Mouse (Mus musculus): Measurements from ENCODE around the gene Jak2. TPM values are rescaled to one million over a fixed set of nuclear protein-coding genes. Genes with fewer than 3 reads are reported as not detected.

Gene Jak2
- 8.1 and 8.8 TPM in 2 replicates for polyA plus RNA-seq (2015; fragmentation: Nextera tagmentation; extraction: Ambion mirVana)

DNA sequence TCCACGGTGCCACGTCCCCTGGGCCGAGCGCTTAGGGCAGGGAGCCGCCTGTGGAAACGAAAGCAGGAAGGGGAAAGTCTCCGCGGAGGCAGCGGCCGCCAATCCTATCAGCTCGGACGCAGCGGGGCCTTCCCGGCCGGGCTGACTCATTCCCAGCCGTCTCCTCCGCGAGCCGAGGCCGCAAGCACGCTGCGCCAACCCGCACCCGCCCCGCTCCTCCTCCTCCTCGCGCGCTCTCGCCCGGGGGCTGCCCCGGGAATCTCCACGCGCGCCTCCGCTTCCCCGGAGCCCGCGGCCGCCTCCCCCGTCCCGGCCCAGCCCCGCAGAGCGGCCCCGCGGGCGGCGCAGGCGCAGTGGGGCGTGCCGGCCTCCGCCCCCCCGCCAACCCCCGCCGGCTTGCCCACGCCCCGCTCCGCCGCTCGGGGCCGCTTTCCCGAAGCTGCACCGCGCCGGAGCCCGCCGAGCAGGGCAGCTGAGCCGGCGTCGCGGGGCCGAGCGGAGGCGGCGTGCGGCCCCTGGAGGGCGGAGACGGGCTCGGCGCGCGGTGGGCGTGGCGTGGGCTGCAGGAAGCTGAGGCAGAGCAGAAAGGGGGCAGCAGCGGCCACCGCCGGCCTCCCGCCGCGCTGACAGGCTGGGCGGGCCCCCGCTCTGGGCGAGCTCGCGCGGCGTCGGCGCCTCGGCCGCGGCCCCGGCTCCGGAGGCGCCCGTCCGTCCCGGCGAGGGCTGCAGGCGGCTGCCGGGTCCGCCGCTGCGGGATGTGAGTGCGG is at the start of gene Jak2:
TSS of gene Jak2 (plus strand) at position 638 of the 767 bp plus-strand sequence.
- WGBS: under 1% methylated on average over 89 of the region's 114 CpGs
- peaks cover 26% of the 10 kb centered on the region for H3K4me1 ChIP-seq
- no peaks in the 10 kb centered on the region for H3K9me3 ChIP-seq (replicated peaks)
- H3K27ac ChIP-seq: peak within 1 kb of the TSS; percentile 97
- H3K36me3 ChIP-seq: no peaks in the 10 kb centered on the region
- H3K9ac ChIP-seq: peak within 1 kb of the TSS; percentile 99
- peak; percentile 95 for ATAC-seq (replicated peaks; ENCODE audit: low FRiP score)
- H3K4me2 ChIP-seq: peak within 1 kb of the TSS; percentile 75
- peak within 1 kb of the TSS; percentile 94 for H3K4me3 ChIP-seq (replicated peaks)
- H3K27me3 ChIP-seq: no peaks in the 10 kb centered on the region

DNA sequence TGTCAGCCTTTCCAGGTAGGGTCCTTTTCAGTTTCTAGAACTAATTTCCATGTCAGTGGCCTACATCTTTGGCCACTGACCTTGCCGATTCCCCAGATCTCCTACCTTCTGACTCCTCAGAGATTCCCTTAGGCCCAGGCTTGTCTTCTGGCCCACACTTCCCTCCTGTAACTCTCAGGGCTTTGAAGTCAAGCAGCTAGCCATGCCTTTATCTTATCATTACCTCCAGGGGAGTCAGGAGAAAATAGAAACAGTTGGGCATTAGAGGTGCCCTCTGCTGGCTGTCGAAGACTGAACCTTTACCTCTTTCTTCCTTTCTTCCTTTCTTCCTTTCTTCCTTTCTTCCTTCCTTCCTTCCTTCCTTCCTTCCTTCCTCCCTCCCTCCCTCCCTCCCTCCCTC is 48.3 kb upstream of the Jak2 start:
- 67% methylated on average over 2 of the region's 2 CpGs for WGBS
- Histone ChIP-seq H3K27me3 (no peaks in the 10 kb centered on the region), H3K9me3 (replicated peaks) (no peaks in the 10 kb centered on the region), H3K4me2 (no peak overlapping the region), H3K4me1 (no peaks in the 10 kb centered on the region), H3K9ac (no peak overlapping the region), H3K4me3 (replicated peaks) (no peak overlapping the region), H3K36me3 (no peaks in the 10 kb centered on the region), H3K27ac (no peak overlapping the region)
- no peak for ATAC-seq (replicated peaks; ENCODE audit: low FRiP score)

DNA sequence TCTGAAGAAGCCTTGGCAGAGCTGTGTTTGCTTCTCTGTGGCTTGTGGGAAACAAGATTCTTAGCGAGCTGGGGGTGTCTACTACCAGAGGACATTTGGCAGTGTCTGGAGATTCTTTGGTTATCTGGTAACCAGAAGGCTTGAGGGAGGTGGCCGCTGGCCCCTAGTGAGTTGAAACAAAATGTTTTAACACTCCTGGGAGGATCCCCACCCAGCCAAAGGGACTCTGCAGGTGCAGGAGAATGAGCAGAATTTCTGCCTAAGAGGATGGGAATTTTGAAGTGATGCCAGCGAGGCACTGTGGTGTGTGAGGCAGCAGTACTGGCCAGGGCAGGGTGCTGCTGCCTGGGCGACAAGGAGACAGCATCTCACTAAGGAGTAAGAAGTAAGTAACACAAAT is 47.0 kb upstream of the Jak2 start:
- 70% methylated on average over 4 of the region's 4 CpGs for WGBS
- ATAC-seq (replicated peaks; ENCODE audit: low FRiP score): no peak
- Histone ChIP-seq H3K27me3 (no peaks in the 10 kb centered on the region), H3K4me2 (no peak overlapping the region), H3K36me3 (no peaks in the 10 kb centered on the region), H3K4me3 (replicated peaks) (no peak overlapping the region), H3K4me1 (no peaks in the 10 kb centered on the region), H3K27ac (no peak overlapping the region), H3K9me3 (replicated peaks) (no peaks in the 10 kb centered on the region), H3K9ac (no peak overlapping the region)

DNA sequence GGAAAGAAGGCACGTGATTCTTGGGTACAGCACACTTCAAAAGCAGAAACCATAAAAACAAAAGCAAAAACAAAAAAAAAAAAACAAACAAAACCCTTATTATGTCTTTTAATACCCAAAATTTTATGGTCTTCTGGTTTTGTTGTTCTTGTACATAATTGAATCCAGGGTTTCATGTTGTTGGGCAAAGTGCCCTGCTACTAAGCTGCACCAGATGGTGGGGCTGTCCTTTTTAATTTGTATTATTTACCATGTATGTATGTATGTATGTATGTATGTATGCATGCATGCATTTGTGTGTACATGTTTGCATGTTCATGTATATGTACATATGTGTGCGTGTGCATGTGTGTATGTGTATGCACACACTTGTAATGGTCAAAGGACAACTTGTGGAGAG is 46.4 kb upstream of the Jak2 start:
- Histone ChIP-seq H3K9ac (no peak overlapping the region), H3K9me3 (replicated peaks) (no peaks in the 10 kb centered on the region), H3K36me3 (no peaks in the 10 kb centered on the region), H3K27ac (no peak overlapping the region), H3K27me3 (no peaks in the 10 kb centered on the region), H3K4me1 (no peaks in the 10 kb centered on the region), H3K4me3 (replicated peaks) (no peak overlapping the region), H3K4me2 (no peak overlapping the region)
- ATAC-seq (replicated peaks; ENCODE audit: low FRiP score): no peak
- WGBS: 76% methylated on average over 2 of the region's 2 CpGs

DNA sequence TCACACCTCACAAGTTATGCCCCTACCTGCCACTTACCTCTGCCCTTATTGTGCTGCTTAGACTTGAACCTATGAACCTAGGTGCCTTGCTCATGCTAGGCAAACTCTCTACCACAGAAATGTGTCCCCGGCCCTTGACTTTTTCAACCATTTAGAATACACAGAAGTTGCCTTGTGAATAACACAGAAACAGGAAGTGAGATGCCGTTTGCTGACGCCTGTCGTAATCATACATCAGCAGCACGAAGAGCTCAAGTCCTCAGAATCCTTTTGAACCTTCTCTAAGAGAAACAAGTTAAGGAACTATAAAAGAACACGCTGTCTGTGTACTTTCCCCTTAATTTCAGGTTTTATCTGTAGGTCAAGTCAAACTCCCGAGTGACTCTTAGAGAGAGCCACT is 41.7 kb upstream of the Jak2 start:
- no peak for ATAC-seq (replicated peaks; ENCODE audit: low FRiP score)

DNA sequence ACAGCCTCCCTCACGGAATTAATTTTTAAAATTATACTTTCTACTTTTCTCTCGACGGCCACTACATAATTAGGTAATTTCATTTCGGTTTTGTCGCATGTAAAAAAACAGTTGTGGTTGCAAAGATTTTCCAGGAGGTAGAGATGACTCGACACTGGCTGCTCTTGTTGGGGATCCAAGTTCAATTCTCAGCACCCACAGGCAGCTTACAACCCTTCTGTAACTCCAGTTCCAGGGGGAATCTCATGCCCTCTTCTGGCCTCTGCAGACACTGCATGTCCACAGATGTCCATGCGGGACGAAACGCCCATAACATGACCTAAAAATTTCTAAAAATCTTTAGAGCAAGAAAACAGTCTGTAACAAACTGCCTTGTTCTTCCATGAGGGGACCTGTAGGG is 41.3 kb upstream of the Jak2 start:
- no peaks in the 10 kb centered on the region for H3K36me3 ChIP-seq
- no peak overlapping the region for H3K27ac ChIP-seq
- H3K4me2 ChIP-seq: no peak overlapping the region
- WGBS: 91% methylated on average over 9 of the region's 9 CpGs
- H3K27me3 ChIP-seq: no peaks in the 10 kb centered on the region
- H3K9ac ChIP-seq: no peak overlapping the region
- no peak overlapping the region for H3K4me3 ChIP-seq (replicated peaks)
- H3K9me3 ChIP-seq (replicated peaks): no peaks in the 10 kb centered on the region
- H3K4me1 ChIP-seq: no peaks in the 10 kb centered on the region
- no peak for ATAC-seq (replicated peaks; ENCODE audit: low FRiP score)

More for the DNA sequence above, 41.7 kb upstream of the Jak2 start:
- no peaks in the 10 kb centered on the region for H3K27me3 ChIP-seq
- H3K9ac ChIP-seq: no peak overlapping the region
- no peaks in the 10 kb centered on the region for H3K36me3 ChIP-seq
- H3K27ac ChIP-seq: no peak overlapping the region
- H3K4me2 ChIP-seq: no peak overlapping the region
- no peak overlapping the region for H3K4me3 ChIP-seq (replicated peaks)
- 76% methylated on average over 7 of the region's 7 CpGs for WGBS
- no peaks in the 10 kb centered on the region for H3K4me1 ChIP-seq
- no peaks in the 10 kb centered on the region for H3K9me3 ChIP-seq (replicated peaks)

DNA sequence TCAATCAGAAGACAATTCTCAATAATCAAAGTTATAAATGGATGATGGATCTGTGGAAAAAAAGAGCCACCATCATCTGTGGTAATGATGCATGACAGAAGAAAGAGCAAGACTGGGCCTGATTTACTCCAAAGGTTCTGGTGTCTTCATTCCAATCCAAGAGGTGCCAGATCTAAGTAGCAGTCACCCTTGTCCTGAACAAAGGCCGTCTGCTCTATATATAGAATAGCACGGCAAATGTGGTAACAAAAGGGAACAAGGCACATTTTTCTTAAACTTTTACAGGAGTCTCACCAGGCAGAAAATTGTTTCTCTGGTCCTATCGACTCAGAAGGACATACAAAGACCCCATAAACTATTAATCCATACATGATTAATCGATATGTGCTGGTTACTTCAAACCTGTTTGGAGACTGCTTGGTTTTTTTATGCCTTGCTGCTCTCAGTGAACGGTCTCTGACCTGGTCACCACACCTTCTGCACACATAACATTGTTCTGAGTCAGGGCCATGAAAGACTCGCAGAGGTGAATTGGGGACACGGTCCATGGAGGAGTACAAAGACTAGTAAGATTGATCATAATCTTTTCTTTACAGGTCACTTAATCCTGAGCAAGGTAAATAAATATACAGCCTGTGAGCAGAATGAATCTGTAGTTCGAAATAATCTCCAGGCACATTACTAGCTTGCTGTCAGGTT is 35.7 kb upstream of the Jak2 start:
- Histone ChIP-seq H3K9me3 (replicated peaks) (no peaks in the 10 kb centered on the region), H3K9ac (no peak overlapping the region), H3K4me2 (no peak overlapping the region), H3K27ac (peak overlapping the region; percentile 75), H3K4me1 (no peaks in the 10 kb centered on the region), H3K27me3 (no peaks in the 10 kb centered on the region), H3K36me3 (no peaks in the 10 kb centered on the region), H3K4me3 (replicated peaks) (no peak overlapping the region)
- ATAC-seq (replicated peaks; ENCODE audit: low FRiP score): peak; percentile 74; the same call in 1 of the 2 replicates
- WGBS: 42% methylated on average over 8 of the region's 8 CpGs

DNA sequence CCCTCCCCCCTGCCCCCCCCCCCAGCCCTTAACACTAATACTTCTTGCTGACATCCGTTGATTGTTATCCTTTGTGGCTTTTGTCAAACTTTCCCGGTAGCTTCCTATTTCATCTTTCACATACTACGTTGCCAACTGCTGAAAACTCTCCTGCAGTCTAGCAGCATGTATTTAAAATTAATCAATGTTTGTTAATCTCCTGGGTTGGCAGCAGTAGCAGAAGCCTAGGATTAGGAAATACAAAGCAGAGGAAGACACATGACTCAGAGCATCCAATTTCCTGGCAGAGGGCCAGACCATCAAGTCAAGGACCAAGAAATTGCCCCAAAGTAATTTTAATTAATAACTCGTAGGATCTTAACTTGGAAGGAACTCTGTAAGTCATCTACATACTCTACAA is 29.8 kb upstream of the Jak2 start:
- Histone ChIP-seq H3K4me2 (no peak overlapping the region), H3K4me1 (no peaks in the 10 kb centered on the region), H3K27ac (no peak overlapping the region), H3K9me3 (replicated peaks) (no peaks in the 10 kb centered on the region), H3K4me3 (replicated peaks) (no peak overlapping the region), H3K27me3 (0 out of 2 replicates have a peak, but pooled peaks cover 3% of the 10 kb centered on the region), H3K9ac (no peak overlapping the region), H3K36me3 (no peaks in the 10 kb centered on the region)
- no peak for ATAC-seq (replicated peaks; ENCODE audit: low FRiP score)
- 82% methylated on average over 4 of the region's 4 CpGs for WGBS

DNA sequence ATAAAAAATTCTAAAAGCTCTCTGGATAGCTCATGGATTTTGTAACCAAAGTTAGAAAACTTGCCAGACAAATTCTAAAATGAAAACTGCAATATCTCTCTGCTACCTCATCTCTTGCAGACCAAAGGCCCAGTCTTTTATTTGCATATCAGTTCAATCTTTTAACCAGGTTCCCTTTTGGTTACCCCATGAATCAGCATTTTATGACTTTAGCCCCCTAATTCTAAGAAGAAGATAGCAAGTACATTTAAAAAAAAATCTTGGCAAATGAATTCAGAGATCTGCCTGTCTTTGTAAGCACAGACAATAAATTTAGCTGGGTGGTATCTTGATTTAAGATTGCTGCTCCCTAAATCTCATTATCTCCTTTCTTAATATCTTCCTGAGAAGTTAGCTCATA is 26.7 kb upstream of the Jak2 start:
- Histone ChIP-seq H3K36me3 (no peaks in the 10 kb centered on the region), H3K4me3 (replicated peaks) (no peak overlapping the region), H3K9me3 (replicated peaks) (no peaks in the 10 kb centered on the region), H3K27ac (no peak overlapping the region), H3K4me1 (no peaks in the 10 kb centered on the region), H3K9ac (no peak overlapping the region), H3K27me3 (0 out of 2 replicates have a peak, but pooled peaks cover 3% of the 10 kb centered on the region), H3K4me2 (no peak overlapping the region)
- ATAC-seq (replicated peaks; ENCODE audit: low FRiP score): no peak

DNA sequence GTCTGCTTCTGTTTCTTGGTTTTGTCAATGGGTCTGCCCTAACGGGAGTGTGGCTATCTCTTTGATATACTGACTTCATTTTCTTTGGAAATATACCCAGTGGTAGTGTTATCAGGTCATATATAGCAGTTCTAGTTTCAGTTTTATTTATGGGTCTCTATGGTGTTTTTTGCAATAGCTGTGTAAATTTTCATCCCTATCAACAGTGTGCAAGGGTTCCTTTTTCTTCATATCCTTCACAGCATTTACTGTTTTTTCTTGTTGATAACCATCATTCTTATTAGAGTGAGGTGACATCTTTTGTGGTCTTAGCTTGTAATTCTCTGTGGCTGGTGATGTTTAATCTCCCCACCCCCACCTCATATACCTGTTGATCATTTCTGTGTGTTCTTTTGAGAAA is 24.6 kb upstream of the Jak2 start:
- Histone ChIP-seq H3K4me3 (replicated peaks) (no peak overlapping the region), H3K4me2 (no peak overlapping the region), H3K4me1 (no peaks in the 10 kb centered on the region), H3K27ac (no peak overlapping the region), H3K27me3 (0 out of 2 replicates have a peak, but pooled peaks cover 3% of the 10 kb centered on the region), H3K9ac (no peak overlapping the region), H3K9me3 (replicated peaks) (no peaks in the 10 kb centered on the region), H3K36me3 (no peaks in the 10 kb centered on the region)
- no peak for ATAC-seq (replicated peaks; ENCODE audit: low FRiP score)
- 60% methylated on average over 1 of the region's 1 CpGs for WGBS

DNA sequence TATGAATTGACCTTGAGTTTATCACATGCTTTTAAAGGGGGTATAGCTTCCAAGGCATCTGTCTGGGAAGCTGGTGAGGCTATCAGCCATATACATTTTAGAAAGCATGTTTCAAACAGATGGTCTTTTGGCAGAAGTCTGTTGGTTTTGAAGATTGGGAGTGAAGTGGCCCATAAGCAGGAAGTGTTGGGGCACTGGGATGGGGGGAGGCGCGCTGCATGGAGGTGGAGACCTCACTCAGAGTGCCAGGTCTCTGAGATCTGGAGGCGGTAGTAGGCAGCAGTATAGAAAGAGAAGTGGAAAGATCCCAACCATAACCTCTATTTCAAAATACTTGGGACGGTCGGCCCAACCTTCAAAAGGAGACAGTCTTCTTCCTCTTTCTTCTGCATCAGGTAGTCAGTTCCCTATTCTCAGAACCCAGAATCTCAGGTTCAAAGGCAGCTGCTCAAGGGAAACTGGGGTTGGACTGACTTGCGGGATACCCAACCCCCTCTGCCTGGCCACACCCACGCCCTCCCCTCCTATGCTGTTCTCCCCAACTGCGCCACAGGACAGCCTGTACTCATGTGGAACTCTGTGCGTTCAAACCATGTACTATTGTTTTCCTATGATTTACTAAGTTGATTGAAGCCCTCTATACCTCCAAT is 23.6 kb upstream of the Jak2 start:
- 0 out of 2 replicates have a peak, but pooled peaks cover 3% of the 10 kb centered on the region for H3K27me3 ChIP-seq
- H3K9ac ChIP-seq: no peak overlapping the region
- ATAC-seq (replicated peaks; ENCODE audit: low FRiP score): no peak
- H3K27ac ChIP-seq: no peak overlapping the region
- no peaks in the 10 kb centered on the region for H3K4me1 ChIP-seq
- no peaks in the 10 kb centered on the region for H3K9me3 ChIP-seq (replicated peaks)
- no peaks in the 10 kb centered on the region for H3K36me3 ChIP-seq
- H3K4me3 ChIP-seq (replicated peaks): no peak overlapping the region
- 67% methylated on average over 9 of the region's 9 CpGs for WGBS
- no peak overlapping the region for H3K4me2 ChIP-seq

DNA sequence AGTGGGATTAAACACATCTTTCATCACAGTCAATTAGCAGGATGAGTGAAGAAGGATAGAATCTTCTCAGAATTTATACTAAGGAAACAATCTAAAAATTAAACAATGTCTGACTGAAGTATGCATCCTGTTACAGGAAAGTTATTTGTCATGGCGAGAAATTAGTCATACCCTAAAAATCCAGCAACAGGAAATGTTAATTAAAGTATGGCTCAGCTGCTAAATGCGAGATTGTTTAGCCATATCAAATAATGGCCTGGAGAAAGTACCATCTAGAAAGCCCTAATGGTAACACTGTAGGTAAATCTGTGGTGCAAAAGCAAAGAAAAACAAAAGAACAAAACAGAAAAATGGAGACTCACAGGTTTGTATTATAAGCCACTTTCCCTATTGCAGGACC is 22.6 kb upstream of the Jak2 start:
- H3K4me2 ChIP-seq: no peak overlapping the region
- H3K4me1 ChIP-seq: no peaks in the 10 kb centered on the region
- 0 out of 2 replicates have a peak, but pooled peaks cover 3% of the 10 kb centered on the region for H3K27me3 ChIP-seq
- 67% methylated on average over 2 of the region's 2 CpGs for WGBS
- no peak for ATAC-seq (replicated peaks; ENCODE audit: low FRiP score)
- H3K36me3 ChIP-seq: no peaks in the 10 kb centered on the region
- H3K4me3 ChIP-seq (replicated peaks): no peak overlapping the region
- H3K9me3 ChIP-seq (replicated peaks): no peaks in the 10 kb centered on the region
- no peak overlapping the region for H3K9ac ChIP-seq
- no peak overlapping the region for H3K27ac ChIP-seq

All from kidney, embryonic 15.5 days (tissue).